ENCODE assay signal across 9 mouse cellular contexts in genomic region chr4:141303402-141304222, GRCm38 (mm10). TPM values are rescaled to one million over a fixed set of nuclear protein-coding genes. Genes with fewer than 3 reads are reported as not detected.
DNase-seq lines count a peak whose midpoint lies in the region; ATAC-seq and TF ChIP-seq lines count a peak whose summit lies in the region.
"Had no signal": no experiment of that assay in that cellular context is flagged by ENCODE, and none has a peak within 500 bp of the region (broad histone marks: within the 10 kb centered on the region; RNA-seq: fewer than 3 reads in every experiment).

No protein-coding gene starts in this region.

- H3K4me1 ChIP-seq in heart, embryonic 13.5 days, result peaks cover 63% of the 10 kb centered on the region
- peaks cover 36% of the 10 kb centered on the region for H3K4me1 ChIP-seq in midbrain, embryonic 11.5 days (ENCODE audit: control insufficient read depth, insufficient read depth, low read length)
- peaks cover 13% of the 10 kb centered on the region for H3K4me1 ChIP-seq in midbrain, embryonic 16.5 days (ENCODE audit: control insufficient read depth, insufficient read depth, low read length)
- no peaks in the 10 kb centered on the region; the same call in 1 of the 2 replicates for H3K4me1 ChIP-seq in intestine, postnatal 0 days (replicated peaks; ENCODE audit: control insufficient read depth, insufficient read depth, low read length)
- H3K4me1 ChIP-seq in stomach, embryonic 15.5 days, result peaks cover 34% of the 10 kb centered on the region

- 45% methylated on average over 7 of the region's 7 CpGs for WGBS in heart, embryonic 13.5 days
- 41% methylated on average over 7 of the region's 7 CpGs for WGBS in midbrain, embryonic 11.5 days
- WGBS in midbrain, embryonic 16.5 days, result 54% methylated on average over 7 of the region's 7 CpGs
- 56% methylated on average over 7 of the region's 7 CpGs for WGBS in intestine, postnatal 0 days
- WGBS in stomach, embryonic 15.5 days, result 58% methylated on average over 7 of the region's 7 CpGs

- H3K4me2 ChIP-seq in heart, embryonic 13.5 days, result peak overlapping the region; percentile 97
- peak overlapping the region; percentile 97 for H3K4me2 ChIP-seq in midbrain, embryonic 11.5 days
- no peak overlapping the region for H3K4me2 ChIP-seq in midbrain, embryonic 16.5 days (ENCODE audit: low read length)
- peak overlapping the region; percentile 87 for H3K4me2 ChIP-seq in intestine, postnatal 0 days (replicated peaks; ENCODE audit: low read depth)
- peak overlapping the region; percentile 93 for H3K4me2 ChIP-seq in stomach, embryonic 15.5 days

- H3K27me3 ChIP-seq in heart, embryonic 13.5 days (replicated peaks), result peaks cover 11% of the 10 kb centered on the region
- peaks cover 21% of the 10 kb centered on the region for H3K27me3 ChIP-seq in midbrain, embryonic 11.5 days (ENCODE audit: control insufficient read depth, insufficient read depth, low read length)
- H3K27me3 ChIP-seq in midbrain, embryonic 16.5 days (ENCODE audit: control insufficient read depth, insufficient read depth, low read depth, low read length), result peaks cover 18% of the 10 kb centered on the region
- no peaks in the 10 kb centered on the region; the same call in 1 of the 2 replicates for H3K27me3 ChIP-seq in intestine, postnatal 0 days (replicated peaks; ENCODE audit: control insufficient read depth, insufficient read depth, low read length)
- 0 out of 2 replicates have a peak, but pooled peaks cover 8% of the 10 kb centered on the region for H3K27me3 ChIP-seq in stomach, embryonic 15.5 days (replicated peaks)

- ATAC-seq in heart, embryonic 13.5 days (ENCODE audit: extremely low read depth, insufficient number of reproducible peaks, low FRiP score, low TSS enrichment), result no peak
- no peak for ATAC-seq in midbrain, embryonic 11.5 days (ENCODE audit: low FRiP score)
- no peak for ATAC-seq in midbrain, embryonic 16.5 days
- ATAC-seq in intestine, postnatal 0 days, result no peak
- ATAC-seq in stomach, embryonic 15.5 days (ENCODE audit: insufficient read depth, low FRiP score, low read depth), result no peak

- H3K36me3 ChIP-seq in heart, embryonic 13.5 days, result peaks cover 13% of the 10 kb centered on the region
- H3K36me3 ChIP-seq in midbrain, embryonic 11.5 days (ENCODE audit: control insufficient read depth, insufficient read depth, low read length), result no peaks in the 10 kb centered on the region; the same call in 1 of the 2 replicates
- no peaks in the 10 kb centered on the region for H3K36me3 ChIP-seq in midbrain, embryonic 16.5 days (ENCODE audit: control insufficient read depth, insufficient read depth, low read length)
- 0 out of 2 replicates have a peak, but pooled peaks cover 3% of the 10 kb centered on the region for H3K36me3 ChIP-seq in intestine, postnatal 0 days (ENCODE audit: control insufficient read depth, insufficient read depth)
- 0 out of 2 replicates have a peak, but pooled peaks cover 4% of the 10 kb centered on the region for H3K36me3 ChIP-seq in stomach, embryonic 15.5 days

- DNase-seq in heart, postnatal 10 days, result no peak
- no peak for DNase-seq in midbrain, embryonic 11.5 days (ENCODE audit: low spot score, missing footprints)
- DNase-seq in urinary bladder, postnatal 10 days (ENCODE audit: low spot score), result no peak
- DNase-seq in urinary bladder, postnatal 36 days (ENCODE audit: low spot score in 2 of 2), result no peak
- DNase-seq: gastrocnemius, postnatal 14 days had no signal

- H3K9ac ChIP-seq in heart, embryonic 13.5 days, result peak overlapping the region; percentile 93
- H3K9ac ChIP-seq in midbrain, embryonic 11.5 days (ENCODE audit: low read length), result no peak overlapping the region
- H3K9ac ChIP-seq in midbrain, embryonic 16.5 days (ENCODE audit: low read depth, low read length), result no peak overlapping the region
- H3K9ac ChIP-seq in intestine, postnatal 0 days (ENCODE audit: low read depth, low read length), result peak overlapping the region; percentile 94
- H3K9ac ChIP-seq in stomach, embryonic 15.5 days, result 0 out of 2 replicates have a peak overlapping the region, but pooled peaks have one; percentile 6

- H3K9me3 ChIP-seq in heart, embryonic 13.5 days, result no peaks in the 10 kb centered on the region
- H3K9me3 ChIP-seq in midbrain, embryonic 11.5 days (ENCODE audit: control insufficient read depth, low read length), result no peaks in the 10 kb centered on the region
- no peaks in the 10 kb centered on the region for H3K9me3 ChIP-seq in midbrain, embryonic 16.5 days (replicated peaks; ENCODE audit: control insufficient read depth, low read length, poor library complexity, severe bottlenecking)
- H3K9me3 ChIP-seq in intestine, postnatal 0 days (ENCODE audit: control insufficient read depth), result no peaks in the 10 kb centered on the region
- no peaks in the 10 kb centered on the region for H3K9me3 ChIP-seq in stomach, embryonic 15.5 days

- H3K4me3 ChIP-seq in heart, embryonic 13.5 days, result peak overlapping the region; percentile 88
- H3K4me3 ChIP-seq in midbrain, embryonic 11.5 days (ENCODE audit: low read depth, low read length), result 0 out of 2 replicates have a peak overlapping the region, but pooled peaks have one; percentile 72
- H3K4me3 ChIP-seq in midbrain, embryonic 16.5 days (ENCODE audit: low read depth, low read length), result no peak overlapping the region
- peak overlapping the region; percentile 86 for H3K4me3 ChIP-seq in intestine, postnatal 0 days (ENCODE audit: low read depth, low read length)
- peak overlapping the region; percentile 69 for H3K4me3 ChIP-seq in stomach, embryonic 15.5 days (replicated peaks)

- no peak for TF ChIP-seq CTCF in intestine, postnatal 0 days (IDR thresholded peaks at IDR 0.05; ENCODE audit: low read depth)

- intact Hi-C loops in heart, postnatal 10 days (cut with DNase I), result no loop called here

- no peak overlapping the region; the same call in 1 of the 2 replicates for H3K27ac ChIP-seq in heart, embryonic 13.5 days (replicated peaks)
- no peak overlapping the region for H3K27ac ChIP-seq in midbrain, embryonic 11.5 days (ENCODE audit: low read depth, low read length)
- H3K27ac ChIP-seq in midbrain, embryonic 16.5 days (ENCODE audit: low read length), result no peak overlapping the region
- peak overlapping the region; percentile 92 for H3K27ac ChIP-seq in intestine, postnatal 0 days (ENCODE audit: low read depth, low read length)
- no peak overlapping the region for H3K27ac ChIP-seq in stomach, embryonic 15.5 days

RNA-seq across cellular contexts. Expression of gene Epha2, which starts 2.6 kb away (rescaled TPM):
- 4.0 and 4.3 TPM in 2 replicates for polyA plus RNA-seq in heart, embryonic 13.5 days (2015; fragmentation: Nextera tagmentation; extraction: Ambion mirVana)
- 1 to 10 TPM; 8.1 TPM for total RNA-seq in heart, postnatal 10 days (2021)
- polyA plus RNA-seq in midbrain, embryonic 11.5 days (2014; fragmentation: Nextera tagmentation; extraction: Ambion mirVana), result 2.2 and 2.5 TPM in 2 replicates
- 0.94 and 1.0 TPM in 2 replicates for polyA plus RNA-seq in midbrain, embryonic 16.5 days (2015; fragmentation: Nextera tagmentation; extraction: Ambion mirVana)
- 5.6 and 6.6 TPM in 2 replicates for polyA plus RNA-seq in intestine, postnatal 0 days (2015; fragmentation: Nextera tagmentation; extraction: Ambion mirVana)
- polyA plus RNA-seq in stomach, embryonic 15.5 days (2015; fragmentation: Nextera tagmentation; extraction: Ambion mirVana), result 5.9 and 7.3 TPM in 2 replicates

Comparison
In these comparisons a context has a peak if more than half of its experiments do, and no peak if none do; other contexts are left out.
1. H3K9ac ChIP-seq: peak in heart, embryonic 13.5 days (single experiment), intestine, postnatal 0 days (single experiment) and stomach, embryonic 15.5 days (single experiment); none in midbrain, embryonic 11.5 days (single experiment) and midbrain, embryonic 16.5 days (single experiment).